Mouse (Mus musculus) liver, adult 2 months (tissue): ENCODE measurements around the gene Mthfd1l.

ENCODE experiments used
- CTCF ChIP-seq: fragments of 200-500 bp; IDR thresholded peaks from 2 replicates; pipeline ENCODE4 v1.5.1; 2011; ENCODE audit warnings: low read depth, low read length, control low read depth
- POLR2A ChIP-seq: fragments of 200-500 bp; IDR thresholded peaks from 2 replicates; pipeline ENCODE4 v1.6.1; 2011; ENCODE audit warnings: low read length, control low read depth; ENCODE audit not compliant: insufficient read depth; ENCODE audit errors: extremely low read depth

- TF ChIP-seq POLR2A (no peak), CTCF (no peak)
These were observed 179.2 kb downstream of the Mthfd1l start for GRCm38 (mm10) chr10:4151862-4152776.
